Comparison of ENCODE assay signal across 8 mouse cellular contexts in the genomic region with DNA sequence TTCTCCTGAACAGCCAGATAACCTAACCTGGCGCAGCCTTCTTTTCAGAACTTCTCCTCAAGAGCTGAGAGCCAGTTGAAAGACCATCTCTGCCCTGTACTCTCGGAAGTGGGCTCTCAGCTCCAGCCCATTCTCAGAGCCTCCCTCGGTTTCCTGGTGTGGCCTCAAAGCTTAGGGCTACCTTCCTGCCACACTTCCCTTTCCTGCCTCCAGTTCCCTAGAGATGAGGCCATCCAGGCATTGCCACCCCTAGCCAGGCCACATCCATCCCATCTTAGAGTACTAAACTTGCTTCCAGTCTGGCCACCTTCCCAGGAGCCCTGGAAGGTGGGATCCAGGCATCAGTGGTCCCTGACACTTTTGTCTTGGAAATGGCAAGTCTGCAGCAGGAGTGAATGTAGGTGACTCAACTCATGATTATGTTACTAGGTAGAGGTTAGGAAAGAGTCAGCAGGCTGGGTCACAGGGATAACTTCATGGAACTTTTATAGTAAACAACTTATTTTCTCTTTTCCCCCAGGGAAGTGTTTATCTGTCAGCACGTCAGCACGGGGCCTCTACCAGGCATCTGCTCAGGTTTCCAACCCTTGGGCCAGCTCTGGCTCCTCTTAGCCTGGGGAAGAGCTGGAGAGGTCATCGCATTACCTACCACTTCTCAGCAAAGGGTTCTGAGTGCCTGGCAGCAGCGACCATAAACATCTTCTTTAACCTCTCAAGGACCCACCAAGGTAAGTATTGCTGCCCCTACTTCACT. TPM values are rescaled to one million over a fixed set of nuclear protein-coding genes. Genes with fewer than 3 reads are reported as not detected.
DNase-seq lines count a peak whose midpoint lies in the region; ATAC-seq and TF ChIP-seq lines count a peak whose summit lies in the region.

No protein-coding gene starts in this region.

- no peak for TF ChIP-seq CTCF in embryonic fibroblast, embryonic 13.5 days (IDR thresholded peaks at IDR 0.05; ENCODE audit: borderline replicate concordance, insufficient read depth, low read length)

- H3K36me3 ChIP-seq in lung, embryonic 15.5 days = no peaks in the 10 kb centered on the region; the same call in 1 of the 2 replicates
- no peaks in the 10 kb centered on the region for H3K36me3 ChIP-seq in hindbrain, embryonic 16.5 days (ENCODE audit: control insufficient read depth, insufficient read depth, low read length)
- H3K36me3 ChIP-seq in midbrain, embryonic 10.5 days = no peaks in the 10 kb centered on the region

- H3K9ac ChIP-seq in lung, embryonic 15.5 days = peak overlapping the region; percentile 72
- no peak overlapping the region; the same call in 1 of the 2 replicates for H3K9ac ChIP-seq in hindbrain, embryonic 16.5 days (ENCODE audit: low read depth, low read length)

- H3K4me2 ChIP-seq in lung, embryonic 15.5 days = peak overlapping the region; percentile 83
- peak overlapping the region; percentile 62 for H3K4me2 ChIP-seq in hindbrain, embryonic 16.5 days (ENCODE audit: low read length)

- no peak for TF ChIP-seq POLR2A in embryonic fibroblast, embryonic 13.5 days (IDR thresholded peaks at IDR 0.05; ENCODE audit: low read depth, low read length)

- peak overlapping the region; percentile 62 for H3K4me3 ChIP-seq in lung, embryonic 15.5 days
- peak overlapping the region; percentile 40 for H3K4me3 ChIP-seq in embryonic fibroblast, embryonic 13.5 days (ENCODE audit: insufficient read depth, low read length)
- peak overlapping the region; percentile 44 for H3K4me3 ChIP-seq in hindbrain, embryonic 16.5 days (ENCODE audit: low read length)
- H3K4me3 ChIP-seq in midbrain, embryonic 10.5 days = peak overlapping the region; percentile 57

- no peaks in the 10 kb centered on the region for H3K9me3 ChIP-seq in lung, embryonic 15.5 days
- no peaks in the 10 kb centered on the region for H3K9me3 ChIP-seq in hindbrain, embryonic 16.5 days (ENCODE audit: control insufficient read depth, low read length)
- H3K9me3 ChIP-seq in midbrain, embryonic 10.5 days (replicated peaks) = no peaks in the 10 kb centered on the region

- no peak for DNase-seq in lung, postnatal 10 days
- no peak for DNase-seq in midbrain, embryonic 10.5 days (ENCODE audit: low spot score)
- DNase-seq in MN1 (ENCODE audit: low spot score) = no peak
- no peak for DNase-seq in ovary, postnatal 14 days (ENCODE audit: low spot score)
- DNase-seq in frontal cortex, adult 2 months (ENCODE audit: extremely low spot score in 1 of 2, low spot score in 1 of 2) = no peak

- ATAC-seq in lung, embryonic 15.5 days (ENCODE audit: borderline replicate concordance, extremely low read depth, low FRiP score, low TSS enrichment) = peak; percentile 8; the same call in 1 of the 2 replicates
- ATAC-seq in hindbrain, embryonic 16.5 days = no peak

- H3K4me1 ChIP-seq in lung, embryonic 15.5 days = peaks cover 6% of the 10 kb centered on the region; the same call in 1 of the 2 replicates
- no peaks in the 10 kb centered on the region for H3K4me1 ChIP-seq in embryonic fibroblast, embryonic 13.5 days (ENCODE audit: control insufficient read depth, insufficient read depth, low read length)
- H3K4me1 ChIP-seq in hindbrain, embryonic 16.5 days (ENCODE audit: control insufficient read depth, insufficient read depth, low read depth, low read length) = peaks cover 4% of the 10 kb centered on the region
- peaks cover 8% of the 10 kb centered on the region for H3K4me1 ChIP-seq in midbrain, embryonic 10.5 days

- WGBS in lung, embryonic 15.5 days = 43% methylated on average over 7 of the region's 7 CpGs
- 45% methylated on average over 7 of the region's 7 CpGs for WGBS in hindbrain, embryonic 16.5 days
- WGBS in midbrain, embryonic 10.5 days = 47% methylated on average over 7 of the region's 7 CpGs

- peak overlapping the region; percentile 84 for H3K27ac ChIP-seq in lung, embryonic 15.5 days
- H3K27ac ChIP-seq in embryonic fibroblast, embryonic 13.5 days (ENCODE audit: insufficient read depth, low read length) = peak overlapping the region; percentile 38
- H3K27ac ChIP-seq in hindbrain, embryonic 16.5 days (ENCODE audit: low read depth, low read length) = no peak overlapping the region
- peak overlapping the region; percentile 67; the same call in 1 of the 2 replicates for H3K27ac ChIP-seq in midbrain, embryonic 10.5 days (replicated peaks)

- no peaks in the 10 kb centered on the region for H3K27me3 ChIP-seq in lung, embryonic 15.5 days
- H3K27me3 ChIP-seq in hindbrain, embryonic 16.5 days (replicated peaks; ENCODE audit: control insufficient read depth, insufficient read depth, low read length) = peaks cover 10% of the 10 kb centered on the region
- H3K27me3 ChIP-seq in midbrain, embryonic 10.5 days (ENCODE audit: low read depth, poor library complexity, severe bottlenecking) = peaks cover 41% of the 10 kb centered on the region

RNA-seq across cellular contexts. Expression of gene Vamp5, which starts 0.7 kb away (rescaled TPM):
- polyA plus RNA-seq in lung, embryonic 15.5 days (2015; fragmentation: Nextera tagmentation; extraction: Ambion mirVana) = 34.5 and 37.5 TPM in 2 replicates
- polyA plus RNA-seq in embryonic fibroblast, embryonic 13.5 days (2011; ENCODE audit: insufficient read length, low read depth, missing spikeins) = 20.1 and 23.5 TPM in 2 replicates
- 16.2 and 20.1 TPM in 2 replicates for polyA plus RNA-seq in hindbrain, embryonic 16.5 days (2015; fragmentation: Nextera tagmentation; extraction: Ambion mirVana)
- 12.0 and 12.9 TPM in 2 replicates for polyA plus RNA-seq in midbrain, embryonic 10.5 days (2016; fragmentation: Nextera tagmentation; extraction: Ambion mirVana)
- polyA plus RNA-seq in frontal cortex, adult 2 months (2012; rRNA removed) = 8.7 and 13.3 TPM in 2 replicates

RNA-seq across cellular contexts. Expression of gene Vamp8, which starts 10.9 kb away (rescaled TPM):
- polyA plus RNA-seq in lung, embryonic 15.5 days (2015; fragmentation: Nextera tagmentation; extraction: Ambion mirVana) = 179 and 194 TPM in 2 replicates
- polyA plus RNA-seq in embryonic fibroblast, embryonic 13.5 days (2011; ENCODE audit: insufficient read length, low read depth, missing spikeins) = 89.7 and 108 TPM in 2 replicates
- 28.5 and 29.4 TPM in 2 replicates for polyA plus RNA-seq in hindbrain, embryonic 16.5 days (2015; fragmentation: Nextera tagmentation; extraction: Ambion mirVana)
- polyA plus RNA-seq in midbrain, embryonic 10.5 days (2016; fragmentation: Nextera tagmentation; extraction: Ambion mirVana) = 35.7 and 35.8 TPM in 2 replicates
- polyA plus RNA-seq in frontal cortex, adult 2 months (2012; rRNA removed) = 34.0 and 36.6 TPM in 2 replicates

RNA-seq across cellular contexts. Expression of gene Rnf181, which starts 12.8 kb away (rescaled TPM):
- 130 and 137 TPM in 2 replicates for polyA plus RNA-seq in lung, embryonic 15.5 days (2015; fragmentation: Nextera tagmentation; extraction: Ambion mirVana)
- 80.0 and 99.9 TPM in 2 replicates for polyA plus RNA-seq in embryonic fibroblast, embryonic 13.5 days (2011; ENCODE audit: insufficient read length, low read depth, missing spikeins)
- polyA plus RNA-seq in hindbrain, embryonic 16.5 days (2015; fragmentation: Nextera tagmentation; extraction: Ambion mirVana) = 127 and 137 TPM in 2 replicates
- 106 and 111 TPM in 2 replicates for polyA plus RNA-seq in midbrain, embryonic 10.5 days (2016; fragmentation: Nextera tagmentation; extraction: Ambion mirVana)
- 87.6 and 99.4 TPM in 2 replicates for polyA plus RNA-seq in frontal cortex, adult 2 months (2012; rRNA removed)

RNA-seq across cellular contexts. Expression of gene Tmem150a, which starts 24.3 kb away (rescaled TPM):
- polyA plus RNA-seq in lung, embryonic 15.5 days (2015; fragmentation: Nextera tagmentation; extraction: Ambion mirVana) = 12.1 and 12.2 TPM in 2 replicates
- polyA plus RNA-seq in embryonic fibroblast, embryonic 13.5 days (2011; ENCODE audit: insufficient read length, low read depth, missing spikeins) = 35.5 and 47.6 TPM in 2 replicates
- polyA plus RNA-seq in hindbrain, embryonic 16.5 days (2015; fragmentation: Nextera tagmentation; extraction: Ambion mirVana) = 22.1 and 22.9 TPM in 2 replicates
- 5.6 and 6.7 TPM in 2 replicates for polyA plus RNA-seq in midbrain, embryonic 10.5 days (2016; fragmentation: Nextera tagmentation; extraction: Ambion mirVana)
- polyA plus RNA-seq in frontal cortex, adult 2 months (2012; rRNA removed) = 33.2 and 33.5 TPM in 2 replicates

RNA-seq across cellular contexts. Expression of gene 0610030E20Rik, which starts 32.4 kb away (rescaled TPM):
- polyA plus RNA-seq in lung, embryonic 15.5 days (2015; fragmentation: Nextera tagmentation; extraction: Ambion mirVana) = 27.4 and 28.2 TPM in 2 replicates
- 11.3 and 14.5 TPM in 2 replicates for polyA plus RNA-seq in embryonic fibroblast, embryonic 13.5 days (2011; ENCODE audit: insufficient read length, low read depth, missing spikeins)
- 16.9 and 17.3 TPM in 2 replicates for polyA plus RNA-seq in hindbrain, embryonic 16.5 days (2015; fragmentation: Nextera tagmentation; extraction: Ambion mirVana)
- polyA plus RNA-seq in midbrain, embryonic 10.5 days (2016; fragmentation: Nextera tagmentation; extraction: Ambion mirVana) = 28.9 and 29.6 TPM in 2 replicates
- 17.7 and 20.0 TPM in 2 replicates for polyA plus RNA-seq in frontal cortex, adult 2 months (2012; rRNA removed)
